ENCODE assay signal across 9 mouse cellular contexts in genomic region chr7:124383489-124383888, GRCm38 (mm10).
A peak's percentile ranks its signal among the peaks of the same experiment; 100 is the strongest.
DNase-seq lines count a peak whose midpoint lies in the region; ATAC-seq and TF ChIP-seq lines count a peak whose summit lies in the region.
"Had no signal": no experiment of that assay in that cellular context is flagged by ENCODE, and none has a peak within 500 bp of the region (broad histone marks: within the 10 kb centered on the region; RNA-seq: fewer than 3 reads in every experiment).

No protein-coding gene starts in this region.

- H3K4me3 ChIP-seq in heart, postnatal 0 days (ENCODE audit: low read depth, low read length), result no peak overlapping the region
- no peak overlapping the region for H3K4me3 ChIP-seq in midbrain, postnatal 0 days (ENCODE audit: low read depth, low read length)

- ATAC-seq in heart, postnatal 0 days (ENCODE audit: insufficient read depth, low read depth), result no peak
- no peak for ATAC-seq in midbrain, postnatal 0 days (ENCODE audit: low FRiP score)

- no peak overlapping the region for H3K9ac ChIP-seq in heart, postnatal 0 days (replicated peaks; ENCODE audit: low read depth, low read length)
- H3K9ac ChIP-seq in midbrain, postnatal 0 days (replicated peaks; ENCODE audit: low read length, poor library complexity, severe bottlenecking), result no peak overlapping the region

- DNase-seq in heart, postnatal 0 days (ENCODE audit: low spot score), result no peak
- no peak for DNase-seq in heart, adult 8-10 months (ENCODE audit: low spot score)
- DNase-seq in lung, postnatal 36 days, result peak; percentile 1
- DNase-seq in lung, postnatal 4 days, result no peak
- DNase-seq in embryo, embryonic 10 days (ENCODE audit: low spot score), result peak; percentile 55
- peak; percentile 30 for DNase-seq in midbrain, postnatal 0 days (ENCODE audit: low spot score)
- no peak for DNase-seq in urinary bladder, adult 18-20 months (ENCODE audit: low spot score in 2 of 2)
- no peak for DNase-seq in thymus, postnatal 4 days

- no peak for TF ChIP-seq EP300 in heart, postnatal 0 days (IDR thresholded peaks at IDR 0.05; ENCODE audit: low read depth)

- H3K4me1 ChIP-seq in heart, postnatal 0 days (ENCODE audit: control insufficient read depth, insufficient read depth), result no peaks in the 10 kb centered on the region
- no peaks in the 10 kb centered on the region for H3K4me1 ChIP-seq in midbrain, postnatal 0 days (ENCODE audit: insufficient read depth, low read length)

- no peaks in the 10 kb centered on the region for H3K36me3 ChIP-seq in heart, postnatal 0 days (replicated peaks; ENCODE audit: control insufficient read depth, insufficient read depth, low read length)
- H3K36me3 ChIP-seq in midbrain, postnatal 0 days (ENCODE audit: insufficient read depth, low read length), result no peaks in the 10 kb centered on the region
- H3K36me3 ChIP-seq: G1E had no signal

- no peak overlapping the region for H3K27ac ChIP-seq in heart, postnatal 0 days (ENCODE audit: low read depth)
- no peak overlapping the region for H3K27ac ChIP-seq in midbrain, postnatal 0 days (ENCODE audit: low read depth, low read length)

- WGBS in heart, postnatal 0 days, result 31% methylated on average over 4 of the region's 4 CpGs
- WGBS in midbrain, postnatal 0 days, result 24% methylated on average over 4 of the region's 4 CpGs

- H3K4me2 ChIP-seq in heart, postnatal 0 days (ENCODE audit: low read depth, low read length), result no peak overlapping the region
- H3K4me2 ChIP-seq in midbrain, postnatal 0 days (ENCODE audit: low read depth, low read length, poor library complexity, severe bottlenecking), result no peak overlapping the region

- peak; percentile 44 for TF ChIP-seq CTCF in heart, postnatal 0 days (IDR thresholded peaks at IDR 0.05; ENCODE audit: low read depth)
- peak; percentile 60 for TF ChIP-seq CTCF in midbrain, postnatal 0 days (IDR thresholded peaks at IDR 0.05)

- no peaks in the 10 kb centered on the region for H3K27me3 ChIP-seq in heart, postnatal 0 days (ENCODE audit: control insufficient read depth, insufficient read depth, low read length)
- no peaks in the 10 kb centered on the region for H3K27me3 ChIP-seq in midbrain, postnatal 0 days (ENCODE audit: insufficient read depth, low read length)

- no peaks in the 10 kb centered on the region for H3K9me3 ChIP-seq in heart, postnatal 0 days (replicated peaks; ENCODE audit: control insufficient read depth, low read length)
- H3K9me3 ChIP-seq in midbrain, postnatal 0 days (ENCODE audit: low read length), result no peaks in the 10 kb centered on the region

Comparison
In these comparisons a context has a peak if more than half of its experiments do, and no peak if none do; other contexts are left out.
1. DNase-seq: peak in lung, postnatal 36 days (single experiment), embryo, embryonic 10 days (single experiment) and midbrain, postnatal 0 days (single experiment); none in heart, postnatal 0 days (single experiment), heart, adult 8-10 months (single experiment), lung, postnatal 4 days (0 of 2), urinary bladder, adult 18-20 months (0 of 2) and thymus, postnatal 4 days (single experiment).